Comparison of ENCODE assay signal across 9 mouse cellular contexts in genomic region chr12:85792821-85793346, GRCm38 (mm10). TPM values are rescaled to one million over a fixed set of nuclear protein-coding genes. Genes with fewer than 3 reads are reported as not detected.
DNase-seq lines count a peak whose midpoint lies in the region; ATAC-seq and TF ChIP-seq lines count a peak whose summit lies in the region.
"Had no signal": no experiment of that assay in that cellular context is flagged by ENCODE, and none has a peak within 500 bp of the region (broad histone marks: within the 10 kb centered on the region; RNA-seq: fewer than 3 reads in every experiment).

No protein-coding gene starts in this region.

- H3K27ac ChIP-seq in layer of hippocampus, adult 2 months = no peak overlapping the region
- H3K27ac ChIP-seq: hindbrain, embryonic 15.5 days had no signal

- no peak overlapping the region for H3K4me3 ChIP-seq in layer of hippocampus, adult 2 months
- H3K4me3 ChIP-seq: hindbrain, embryonic 15.5 days had no signal

- ATAC-seq in monocyte, adult 5-6 weeks (replicated peaks; ENCODE audit: insufficient number of reproducible peaks, low FRiP score, low TSS enrichment, poor library complexity, severe bottlenecking) = no peak

- DNase-seq in embryo, embryonic 10 days (ENCODE audit: low spot score) = peak; percentile 23
- DNase-seq in embryo, embryonic 9.5 days (ENCODE audit: extremely low spot score) = no peak
- peak; percentile 7 to 17 for DNase-seq in right cerebral cortex, adult 2 months (ENCODE audit: low spot score in 2 of 2)
- no peak for DNase-seq in right cerebral cortex, postnatal 25 days
- peak; percentile 23 to 64 for DNase-seq in layer of hippocampus, adult 2 months (ENCODE audit: low spot score in 2 of 2)
- DNase-seq in ovary, postnatal 14 days (ENCODE audit: low spot score) = peak; percentile 19
- no peak for DNase-seq in spleen, postnatal 14 days (ENCODE audit: low spot score in 2 of 2)

- TF ChIP-seq CTCF in layer of hippocampus, adult 2 months (conservative IDR thresholded peaks at IDR 0.05) = no peak

RNA-seq across cellular contexts. Expression of gene Erg28, which starts 31.5 kb away (rescaled TPM):
- total RNA-seq in layer of hippocampus, adult 2 months (2021) = 10 to 100 TPM; 57.2 to 62.6 TPM
- 17.2 to 32.8 TPM (median 25.8 TPM) in 3 replicates for total RNA-seq in monocyte, adult 5-6 weeks (2017)

RNA-seq across cellular contexts. Expression of gene Ttll5, which starts 31.6 kb away (rescaled TPM):
- 10 to 100 TPM; 48.5 to 48.6 TPM for total RNA-seq in layer of hippocampus, adult 2 months (2021)
- 13.0 to 27.4 TPM (median 17.6 TPM) in 3 replicates for total RNA-seq in monocyte, adult 5-6 weeks (2017)

RNA-seq across cellular contexts. Expression of gene Flvcr2, which starts 46.5 kb away (rescaled TPM):
- total RNA-seq in layer of hippocampus, adult 2 months (2021) = 1 to 10 TPM; 2.0 to 2.6 TPM
- total RNA-seq in monocyte, adult 5-6 weeks (2017) = 0.21 TPM in 1 of 3 replicates, not detected in the others

Comparison
In these comparisons a context has a peak if more than half of its experiments do, and no peak if none do; other contexts are left out.
1. DNase-seq: peak in embryo, embryonic 10 days (single experiment), right cerebral cortex, adult 2 months (2 of 2), layer of hippocampus, adult 2 months (2 of 2) and ovary, postnatal 14 days (single experiment); none in embryo, embryonic 9.5 days (single experiment), right cerebral cortex, postnatal 25 days (single experiment) and spleen, postnatal 14 days (0 of 2).